Mouse (Mus musculus) kidney, adult 8-10 months (tissue): ENCODE measurements around the gene Rps29.
A peak's percentile ranks its signal among the peaks of the same experiment; 100 is the strongest.

Source experiments
- DNase-seq, 2 experiments: peaks; one replicate each; pipeline ENCODE4 v3.0.0; 2022

Gene Rps29

GRCm38 (mm10) chr12:69158765-69159577 is at the start of gene Rps29:
Rps29 (minus strand) TSS chr12:69159186.
- peak; percentile 98 for DNase-seq

- DNase-seq = no peak
Observed at GRCm38 (mm10) chr12:69208520-69208919, 49.5 kb upstream of the Rps29 start.

GRCm38 (mm10) chr12:69207926-69208325 is 48.9 kb upstream of the Rps29 start:
- no peak for DNase-seq

GRCm38 (mm10) chr12:69207396-69207795 is 48.4 kb upstream of the Rps29 start:
- no peak for DNase-seq

- no peak for DNase-seq
Observed at GRCm38 (mm10) chr12:69204052-69204833, 45.3 kb upstream of the Rps29 start, which contains the start of gene Gm49384. Gm49384 (minus strand) TSS chr12:69204267.

- DNase-seq = no peak
Observed at GRCm38 (mm10) chr12:69198985-69199384, 40.0 kb upstream of the Rps29 start.

GRCm38 (mm10) chr12:69198164-69198535 is 39.2 kb upstream of the Rps29 start, which contains the start of gene Dnaaf2:
Dnaaf2 (minus strand) TSS chr12:69198429.
- peak; percentile 77 to 87 for DNase-seq

- peak in 1 of 2 experiments; percentile 35 for DNase-seq
Observed at GRCm38 (mm10) chr12:69197378-69198163, 38.6 kb upstream of the Rps29 start.

GRCm38 (mm10) chr12:69196444-69197377 is 37.7 kb upstream of the Rps29 start, which contains the start of gene Gm49383:
Gm49383 (minus strand) TSS chr12:69197104.
- DNase-seq = peak; percentile 42 to 56

GRCm38 (mm10) chr12:69192637-69193036 is 33.7 kb upstream of the Rps29 start:
- DNase-seq = no peak

GRCm38 (mm10) chr12:69191396-69191795 is 32.4 kb upstream of the Rps29 start:
- no peak for DNase-seq

GRCm38 (mm10) chr12:69190522-69190921 is 31.5 kb upstream of the Rps29 start:
- no peak for DNase-seq

- no peak for DNase-seq
Observed at GRCm38 (mm10) chr12:69190074-69190473, 31.1 kb upstream of the Rps29 start.

GRCm38 (mm10) chr12:69186811-69187471 is 28.0 kb upstream of the Rps29 start:
- peak; percentile 58 to 64 for DNase-seq

- DNase-seq = no peak
Observed at GRCm38 (mm10) chr12:69185371-69185770, 26.4 kb upstream of the Rps29 start.

GRCm38 (mm10) chr12:69184342-69185295 is 25.6 kb upstream of the Rps29 start:
- peak in 1 of 2 experiments; percentile 46 for DNase-seq

- peak; percentile 98 to 99 for DNase-seq
Observed at GRCm38 (mm10) chr12:69183583-69184308, 24.8 kb upstream of the Rps29 start, which contains the start of the genes Rpl36al and Mgat2. Rpl36al (minus strand) TSS chr12:69184083. Mgat2 (plus strand) TSS chr12:69184157.

GRCm38 (mm10) chr12:69181800-69182199 is 22.8 kb upstream of the Rps29 start:
- DNase-seq = no peak

GRCm38 (mm10) chr12:69179371-69179770 is 20.4 kb upstream of the Rps29 start:
- DNase-seq = peak in 1 of 2 experiments; percentile 16
